Mouse (Mus musculus) E14TG2a.4 (cell line): ENCODE measurements at regions not wholly inside any gene's neighbourhood (a gene's known extent, or its start where the extent isn't known, plus 50 kb on each side); places are given as distances from the start of the nearest gene placed in this dataset.

ENCODE experiments used
- CTCF ChIP-seq: conservative IDR thresholded peaks from 2 replicates; pipeline ENCODE4 v1.5.1; 2014; ENCODE audit warnings: low read length
- POU5F1 ChIP-seq: IDR thresholded peaks from 2 replicates; pipeline ENCODE4 v1.6.1; 2014; ENCODE audit warnings: low read length, borderline replicate concordance

- no peak for TF ChIP-seq CTCF
- no peak for TF ChIP-seq POU5F1
These were observed 96.5 kb downstream of the Atp6v1g3 start for GRCm38 (mm10) chr1:138369953-138370482.
